Mouse (Mus musculus) heart, postnatal 4 days (tissue): ENCODE results near the gene BC004004. TPM values are rescaled to one million over a fixed set of nuclear protein-coding genes. Genes with fewer than 3 reads are reported as not detected.
"Not testable (repeated sequence)": the region's sequence is repeated elsewhere in the genome, so short reads cannot be mapped to it uniquely, and the experiment has no call there.

Source experiments
- DNase-seq: peaks from one replicate; pipeline ENCODE4 v3.0.0; 2021
- total RNA-seq, 2 experiments: library from RNA; stranded (reverse); gene quantifications; 2 replicates each; pipeline ENCODE4 v1.2.3; 2021

BC004004 gene
- total RNA-seq, 2 experiments from 2014 or later = 158 to 161 TPM

- no peak for DNase-seq
Observed at GRCm38 (mm10) chr17:29301421-29301820, 32.8 kb downstream of the BC004004 start.

GRCm38 (mm10) chr17:29302149-29302548 lies 33.6 kb downstream of the BC004004 start:
- DNase-seq = no peak

- DNase-seq = peak; percentile 38
Observed at GRCm38 (mm10) chr17:29303087-29303486, 34.5 kb downstream of the BC004004 start.

- no peak for DNase-seq
Observed at GRCm38 (mm10) chr17:29303856-29304255, 35.3 kb downstream of the BC004004 start.

- DNase-seq = no peak
Observed at GRCm38 (mm10) chr17:29304376-29305057, 35.9 kb downstream of the BC004004 start.

GRCm38 (mm10) chr17:29305058-29305806 lies 36.6 kb downstream of the BC004004 start:
- DNase-seq = peak; percentile 58

GRCm38 (mm10) chr17:29305871-29306270 lies 37.3 kb downstream of the BC004004 start:
- DNase-seq = no peak

- peak; percentile 58 for DNase-seq
Observed at GRCm38 (mm10) chr17:29310056-29310623, 41.6 kb downstream of the BC004004 start.

GRCm38 (mm10) chr17:29311602-29312001 lies 43.0 kb downstream of the BC004004 start:
- DNase-seq = no peak

GRCm38 (mm10) chr17:29312082-29312481 lies 43.5 kb downstream of the BC004004 start:
- no peak for DNase-seq

- DNase-seq = no peak
Observed at GRCm38 (mm10) chr17:29313300-29313699, 44.7 kb downstream of the BC004004 start.

- no peak for DNase-seq
Observed at GRCm38 (mm10) chr17:29315672-29316465, 47.3 kb downstream of the BC004004 start.

GRCm38 (mm10) chr17:29316891-29317290 lies 48.3 kb downstream of the BC004004 start:
- no peak for DNase-seq

- not testable (repeated sequence) for DNase-seq
Observed at GRCm38 (mm10) chr17:29317380-29317779, 48.8 kb downstream of the BC004004 start, which contains the start of gene Pi16. TSS of gene Pi16 (plus strand) at chr17:29317680.

- no peak for DNase-seq
Observed at GRCm38 (mm10) chr17:29318731-29319250, 50.2 kb downstream of the BC004004 start.

- no peak for DNase-seq
Observed at GRCm38 (mm10) chr17:29319476-29319875, 50.9 kb downstream of the BC004004 start.

GRCm38 (mm10) chr17:29319881-29320639 lies 51.5 kb downstream of the BC004004 start:
- no peak for DNase-seq

- no peak for DNase-seq
Observed at GRCm38 (mm10) chr17:29321765-29322602, 53.4 kb downstream of the BC004004 start.

- DNase-seq = no peak
Observed at GRCm38 (mm10) chr17:29322603-29322962, 54.0 kb downstream of the BC004004 start.

GRCm38 (mm10) chr17:29323625-29324024 lies 55.0 kb downstream of the BC004004 start:
- DNase-seq = no peak

GRCm38 (mm10) chr17:29325831-29326230 lies 57.2 kb downstream of the BC004004 start:
- no peak for DNase-seq
